Mouse (Mus musculus) adipose tissue, adult 10 weeks (tissue): ENCODE data around the gene Cog2. TPM values are rescaled to one million over a fixed set of nuclear protein-coding genes. Genes with fewer than 3 reads are reported as not detected.

ENCODE experiments used
- polyA plus RNA-seq: library from polyadenylated mRNA; stranded (reverse); fragments of 350-450 nt; fragmentation: Illumina TruSeq; extraction: RNeasy Lipid Tissue Mini Kit (QIAGEN cat#74804); gene quantifications from one replicate; pipeline ENCODE4 v1.2.3, GENCODE M21; 2014; ENCODE audit warnings: low read depth, low replicate concordance

The Cog2 gene
- 22.8 TPM for polyA plus RNA-seq

GRCm38 (mm10) chr8:124520249-124521080, at the start of gene Cog2:
Gene Cog2, plus strand, starts transcription at chr8:124520767.

DNA sequence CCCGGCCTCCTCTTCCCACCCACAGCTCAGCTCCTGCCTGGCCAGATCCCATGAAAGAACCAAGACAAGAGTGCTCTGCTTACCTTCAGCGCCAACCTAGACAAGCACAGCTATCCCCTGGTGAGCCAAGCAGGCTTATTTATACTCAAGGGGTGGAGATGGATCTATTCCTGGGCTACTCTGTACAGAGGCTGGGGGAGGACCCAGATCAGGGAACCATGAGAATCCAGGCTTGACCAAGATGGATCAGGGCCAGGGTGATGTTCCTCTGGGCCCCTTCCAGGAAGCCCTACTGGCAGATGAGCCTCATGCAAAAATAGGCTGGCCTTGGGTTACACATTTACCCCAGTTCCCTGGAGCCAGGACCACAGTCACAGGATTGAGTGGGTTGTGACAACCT, 49.0 kb downstream of the Cog2 start, which contains the start of gene Agt:
Gene Agt, minus strand, starts transcription at position 114 of the 400 bp plus-strand sequence.

DNA sequence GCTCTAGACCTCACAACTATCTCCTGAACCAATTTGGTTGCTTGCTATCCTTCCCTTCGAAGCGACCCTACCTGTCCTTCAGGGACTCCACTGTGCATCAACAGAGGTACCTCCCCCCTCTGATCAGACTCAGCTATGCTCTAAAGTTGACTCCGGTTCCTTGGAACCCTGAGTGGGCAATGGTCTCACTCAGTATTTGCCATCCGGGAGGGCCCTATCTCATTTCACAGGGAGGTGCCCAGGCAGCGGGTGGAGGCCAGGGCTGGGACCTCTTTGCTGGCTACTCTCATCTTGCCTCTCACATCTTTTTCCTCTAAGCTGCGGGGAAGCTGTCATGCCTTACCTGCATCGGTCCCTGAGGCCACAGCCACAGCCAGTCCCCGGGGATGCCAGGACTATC, 55.2 kb downstream of the Cog2 start, which contains the start of gene Capn9:
Gene Capn9, plus strand, starts transcription at position 301 of the 400 bp plus-strand sequence.

Other genes starting within 250 kb of the Cog2 start
- gene Pgbd5, start 81.1 kb upstream of the Cog2 start, polyA plus RNA-seq = 1.1 TPM
- gene Agt, start 48.9 kb downstream of the Cog2 start, polyA plus RNA-seq = 221 TPM
- not detected for gene Capn9, start 55.3 kb downstream of the Cog2 start, polyA plus RNA-seq
- gene 2310022B05Rik, start 142.6 kb downstream of the Cog2 start, polyA plus RNA-seq = 24.7 TPM
- gene Ttc13, start 201.2 kb downstream of the Cog2 start, polyA plus RNA-seq = 38.5 TPM
- 9.9 TPM for gene Arv1, start 201.4 kb downstream of the Cog2 start, polyA plus RNA-seq
- 4.6 TPM for gene Fam89a, start 231.1 kb downstream of the Cog2 start, polyA plus RNA-seq